Mouse (Mus musculus) ovary, postnatal 14 days (tissue): Measurements from ENCODE around the gene H2afy.

Experiments
- DNase-seq: peaks from one replicate; pipeline ENCODE4 v3.0.0; 2022; ENCODE audit warnings: low spot score

The H2afy gene

DNA sequence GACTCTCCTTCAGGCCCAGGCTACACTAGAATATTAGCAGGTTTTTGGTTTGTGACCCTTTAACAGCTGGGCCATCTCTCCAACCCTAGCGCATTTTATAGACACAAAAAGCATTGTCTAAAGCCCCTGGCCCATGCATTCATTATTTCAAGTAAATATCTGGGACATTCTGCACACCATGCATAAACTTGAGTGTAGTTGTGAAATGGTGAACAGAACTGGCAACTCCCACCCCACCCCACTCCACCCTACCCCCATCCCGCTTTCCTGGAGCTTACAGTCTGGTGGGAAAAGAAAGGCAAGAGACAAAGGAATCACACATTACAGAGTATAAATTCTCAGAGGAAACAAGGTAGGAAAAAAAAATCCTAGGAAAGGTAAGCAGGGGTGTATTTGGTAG lies at the start of gene H2afy:
TSS of gene H2afy (minus strand) at position 162 of the 400 bp plus-strand sequence.
- DNase-seq, result no peak

DNA sequence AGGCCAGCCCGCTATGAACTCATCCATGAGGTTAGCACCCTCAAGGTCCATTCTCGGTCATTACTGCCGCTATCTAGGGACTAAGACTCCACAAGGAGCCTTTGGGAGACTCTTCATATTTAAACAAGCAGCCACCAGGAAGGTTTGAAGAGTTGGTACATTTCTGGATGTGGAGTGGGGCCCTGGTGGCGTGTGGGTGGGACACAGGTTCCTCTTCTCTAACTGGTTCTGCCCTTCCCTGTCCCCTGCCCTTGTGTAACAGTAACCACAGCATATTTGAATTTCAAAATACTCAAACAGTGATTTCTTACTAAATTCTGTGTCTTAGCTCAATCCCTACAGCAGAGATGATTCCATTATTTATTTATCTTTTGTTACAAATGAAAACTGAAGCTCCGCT lies 47.5 kb upstream of the H2afy start:
- DNase-seq, result no peak

DNA sequence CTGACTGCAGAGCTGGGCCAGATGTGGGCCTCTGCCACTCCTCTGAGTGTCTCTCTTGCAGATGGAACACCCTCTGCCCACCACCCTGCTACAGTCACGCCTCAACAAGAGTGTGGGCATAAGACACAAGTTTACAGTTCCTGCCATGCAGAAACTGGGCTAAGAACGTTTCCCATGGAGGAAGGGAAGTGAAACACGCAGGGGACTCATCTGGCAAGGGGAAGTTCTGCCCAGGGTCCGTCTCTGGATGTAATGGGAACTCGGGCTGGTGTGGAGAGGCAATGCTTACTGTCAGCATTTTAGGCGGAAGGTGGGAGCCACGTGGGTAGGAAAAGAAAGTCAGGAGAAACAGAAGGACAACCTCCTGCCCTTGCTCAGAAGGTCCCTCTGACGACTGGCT lies 45.3 kb upstream of the H2afy start:
- DNase-seq, result no peak

DNA sequence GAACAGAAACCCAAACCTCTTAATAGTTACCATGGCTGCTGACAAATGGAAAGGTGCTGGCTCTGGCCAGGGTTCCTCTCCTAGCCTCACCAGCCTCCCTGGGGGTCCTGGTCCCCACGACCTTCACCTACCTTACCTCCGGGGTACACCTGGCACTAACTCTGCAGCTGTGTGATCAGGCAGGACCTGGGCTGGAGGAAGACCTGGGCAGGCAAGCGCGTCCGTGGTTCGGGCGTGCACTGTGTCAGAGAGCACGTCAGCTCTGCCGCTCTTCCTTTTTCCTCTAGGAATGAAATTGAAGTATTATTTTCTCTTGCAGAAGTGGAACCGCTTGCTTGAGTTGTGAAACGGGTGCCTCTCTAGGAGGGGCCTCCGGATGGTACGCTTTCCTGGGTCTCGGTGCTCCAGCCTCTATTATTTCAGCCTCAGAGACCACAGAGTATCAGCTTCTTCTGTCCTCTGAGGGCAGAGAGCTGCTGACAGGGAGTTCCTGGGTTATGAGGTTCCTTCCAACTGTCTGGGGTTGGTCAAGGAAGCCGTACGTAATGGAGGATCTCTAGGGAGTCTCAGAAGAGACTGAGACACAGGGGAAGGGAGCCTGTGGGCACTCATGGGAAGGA lies 42.4 kb upstream of the H2afy start, which contains the start of gene Tifab:
TSS of gene Tifab (minus strand) at position 470 of the 620 bp plus-strand sequence.
- no peak for DNase-seq

DNA sequence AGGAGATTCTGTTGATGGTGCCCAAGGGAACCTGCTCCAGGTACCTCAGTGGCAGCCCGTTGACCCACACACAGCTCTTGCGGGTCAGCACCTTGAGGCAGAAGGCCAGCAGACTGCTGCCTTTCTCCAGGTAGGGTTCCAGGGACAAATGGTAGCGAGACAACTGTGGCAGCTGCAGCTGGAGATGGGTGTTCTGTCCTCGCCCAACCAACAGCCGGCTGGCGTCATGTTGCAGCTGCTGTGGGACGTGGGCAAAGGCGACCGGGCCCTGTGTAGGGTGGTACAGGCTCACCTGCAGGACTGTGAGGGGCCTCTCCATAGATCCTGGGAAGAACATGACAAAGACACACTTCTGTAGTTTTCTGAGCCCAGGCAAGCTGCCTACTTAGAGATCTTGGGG lies 40.1 kb upstream of the H2afy start:
- no peak for DNase-seq

DNA sequence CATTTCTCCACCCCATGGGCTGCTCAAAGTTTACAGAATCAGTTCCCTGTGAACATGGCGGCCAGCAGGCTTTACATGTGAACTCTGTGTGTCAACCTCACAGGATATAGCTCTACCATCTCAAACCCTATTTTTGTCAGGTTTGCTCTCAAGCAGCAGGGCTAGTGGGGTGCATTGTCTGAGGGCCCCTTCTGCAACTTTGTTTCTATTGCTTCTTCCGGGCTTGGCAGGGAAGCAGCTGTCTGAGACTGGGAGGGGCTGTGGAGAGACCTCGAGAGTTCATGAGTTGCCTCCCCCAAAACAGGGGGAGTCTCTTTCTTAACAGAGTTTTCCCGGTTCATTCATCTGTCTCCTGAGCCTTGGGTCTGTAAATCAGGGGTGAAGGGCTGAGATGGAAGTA lies 39.7 kb upstream of the H2afy start:
- DNase-seq, result no peak

DNA sequence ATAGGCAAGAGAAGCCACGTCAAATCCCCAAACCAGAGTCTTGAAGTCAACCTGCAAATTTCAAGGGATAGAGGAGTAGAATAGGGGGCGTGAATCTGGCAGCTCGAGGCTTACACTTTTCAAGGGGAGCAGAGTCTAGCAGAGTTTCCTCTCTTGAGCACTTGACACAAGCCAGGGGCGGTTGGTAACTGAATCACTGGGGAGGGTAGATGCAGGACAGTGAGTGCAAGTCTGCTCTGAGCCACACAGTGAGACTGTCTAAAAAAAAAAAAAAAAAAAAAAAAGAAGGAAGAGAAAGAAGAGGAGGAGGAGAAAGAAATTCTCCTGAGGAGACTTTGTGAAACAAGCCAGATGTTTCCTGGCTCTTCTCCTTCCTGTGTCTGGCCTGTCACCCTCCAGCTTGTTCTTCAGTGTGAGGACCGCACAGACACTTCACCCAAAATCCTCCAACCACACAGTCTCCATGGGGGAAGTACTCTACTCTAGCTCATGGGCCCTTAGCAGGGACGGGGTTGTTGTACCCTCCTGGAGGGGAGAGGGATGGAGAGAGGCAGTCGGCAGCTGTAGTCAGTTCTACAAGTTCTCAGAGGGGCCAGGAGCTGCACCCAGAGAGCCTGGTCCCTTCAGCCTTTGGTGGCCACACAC lies 36.9 kb upstream of the H2afy start:
- DNase-seq, result no peak

DNA sequence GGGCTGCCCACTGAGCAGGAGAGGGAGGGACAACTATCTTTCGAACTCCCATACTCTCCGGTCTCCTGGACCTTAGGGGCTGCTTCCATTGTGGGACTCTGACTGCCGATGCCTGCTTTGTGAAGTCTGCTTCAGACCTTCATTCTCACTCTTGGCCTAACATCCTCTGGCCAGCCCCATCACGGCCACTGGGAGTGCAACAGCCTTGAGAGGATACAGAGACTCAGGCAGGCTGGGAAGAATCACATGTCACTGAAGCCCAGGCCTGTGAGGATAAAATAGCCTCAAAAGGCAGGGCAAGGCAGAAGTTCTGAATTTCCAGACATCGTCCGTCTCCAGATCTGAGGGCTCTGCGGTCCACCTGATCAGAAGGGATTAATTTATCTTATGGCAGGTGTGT lies 35.9 kb upstream of the H2afy start:
- no peak for DNase-seq

DNA sequence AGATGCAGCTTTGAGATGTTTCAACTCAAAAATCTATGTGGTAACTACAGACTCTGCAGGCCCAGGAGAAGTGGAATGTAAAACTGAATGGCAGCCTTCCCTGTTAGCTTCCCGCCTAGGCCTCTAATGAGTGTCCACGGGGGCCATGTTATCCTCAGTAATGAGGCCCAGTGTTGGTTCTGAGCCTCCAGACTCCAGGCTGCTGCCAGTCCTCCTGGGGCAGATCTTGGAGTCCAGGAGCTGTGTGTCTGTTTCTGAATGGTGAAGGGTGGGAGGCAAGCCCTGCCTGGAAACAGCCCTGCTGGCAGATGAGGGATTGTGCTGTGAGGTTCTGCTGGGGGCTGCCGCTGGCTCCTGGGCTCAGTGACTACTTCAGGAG lies 32.2 kb upstream of the H2afy start:
- DNase-seq, result no peak

DNA sequence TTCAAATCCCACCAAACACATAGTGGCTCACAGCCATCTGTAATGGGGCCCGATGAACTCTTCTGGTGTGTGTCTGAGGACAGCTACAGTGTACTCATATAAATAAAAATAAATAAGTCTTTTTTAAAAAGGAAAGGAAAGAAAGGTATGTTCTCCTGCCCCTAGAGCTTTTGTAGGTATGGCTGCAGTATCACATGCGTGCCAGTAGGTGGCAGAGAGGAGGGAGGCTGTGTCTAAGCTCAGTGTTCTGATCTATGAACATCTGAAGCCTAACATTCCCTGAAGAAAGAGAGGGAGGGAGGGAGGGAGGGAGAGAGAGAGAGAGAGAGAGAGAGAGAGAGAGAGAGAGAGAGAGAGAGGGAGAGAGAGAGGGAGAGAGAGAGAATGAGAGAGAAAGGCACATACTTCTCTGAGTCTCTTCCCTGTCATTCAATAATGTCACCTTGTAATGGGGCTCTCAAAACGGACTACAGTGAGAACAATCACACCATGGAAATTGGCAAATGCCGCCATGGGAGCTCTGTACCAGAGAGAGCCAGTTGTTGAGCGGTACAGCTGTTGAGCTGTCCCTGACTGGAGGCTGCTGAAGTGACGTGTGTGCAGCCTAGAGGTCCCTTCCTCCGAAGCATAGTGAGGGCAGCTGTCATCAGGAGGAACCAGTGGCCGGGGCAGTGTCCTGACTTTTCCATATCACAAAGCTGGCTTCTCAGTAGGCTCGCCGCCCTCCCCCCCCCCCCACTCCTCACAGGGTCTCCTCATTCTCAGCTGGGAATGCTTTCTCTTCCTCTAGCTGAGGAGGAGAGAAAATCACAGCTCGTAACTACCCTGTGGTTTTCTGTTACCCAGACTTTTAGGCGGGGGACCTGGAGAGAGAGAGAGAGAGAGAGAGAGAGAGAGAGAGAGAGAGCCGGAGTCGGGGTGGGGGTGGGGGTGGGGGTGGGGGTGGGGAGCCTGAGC lies 31.6 kb upstream of the H2afy start:
- no peak for DNase-seq

DNA sequence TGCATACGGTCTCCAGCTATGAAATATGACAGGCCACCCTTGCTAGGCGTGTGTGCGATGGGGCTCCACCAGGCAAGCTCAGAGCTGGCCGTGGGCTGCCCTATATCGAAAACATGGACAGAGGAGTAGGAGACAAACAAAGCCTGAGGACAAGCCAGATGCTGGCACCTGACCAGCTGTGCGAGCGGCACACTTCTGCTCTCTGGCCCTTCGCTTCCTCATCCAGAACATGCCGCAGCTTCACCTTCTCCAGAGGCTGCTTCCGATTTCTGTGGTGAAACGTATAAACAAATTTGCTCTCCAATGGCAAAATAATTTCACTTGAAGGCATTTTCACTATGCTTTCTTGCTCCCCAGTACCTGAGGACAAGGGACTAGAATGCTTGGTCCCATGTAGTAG lies 29.4 kb upstream of the H2afy start:
- DNase-seq, result no peak

DNA sequence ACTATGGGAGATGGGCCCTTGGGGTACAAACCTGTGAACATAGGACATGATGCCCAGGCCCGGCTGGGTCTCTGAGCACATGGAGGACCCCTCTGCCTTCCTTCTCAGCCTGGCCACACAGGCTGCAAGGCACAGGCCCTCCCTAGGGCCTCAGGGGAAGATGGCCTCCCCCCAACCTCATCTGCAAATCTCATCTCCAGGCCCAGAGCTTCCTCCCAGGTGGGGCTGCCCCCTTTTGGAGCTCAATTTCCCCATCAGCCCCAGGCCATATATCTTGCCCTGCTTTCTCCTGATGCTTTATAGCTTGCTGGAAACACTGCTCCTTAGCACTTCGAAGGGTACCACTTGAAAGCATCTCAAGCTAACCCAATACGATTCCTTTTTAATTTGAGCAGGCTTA lies 28.2 kb upstream of the H2afy start:
- DNase-seq, result no peak

DNA sequence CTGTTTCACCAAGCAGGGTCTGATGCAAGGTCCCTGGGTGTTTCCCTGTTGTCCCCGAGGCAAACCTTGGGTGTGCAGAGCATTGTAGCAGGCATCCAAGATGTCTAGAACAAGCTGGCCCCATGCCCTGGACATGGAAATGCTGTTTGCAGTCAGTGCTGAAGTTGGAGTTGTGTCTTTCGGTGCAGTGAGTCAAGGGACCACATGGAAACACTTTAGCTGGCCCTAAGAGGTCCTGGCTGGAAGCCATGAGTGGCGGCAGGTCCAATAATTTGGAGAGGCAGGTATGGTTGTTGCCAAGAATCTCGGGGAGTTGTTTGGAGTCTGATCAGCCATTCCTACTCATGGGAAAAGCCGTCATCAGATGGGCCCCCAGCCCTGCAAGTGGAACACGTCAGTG lies 27.6 kb upstream of the H2afy start:
- no peak for DNase-seq

DNA sequence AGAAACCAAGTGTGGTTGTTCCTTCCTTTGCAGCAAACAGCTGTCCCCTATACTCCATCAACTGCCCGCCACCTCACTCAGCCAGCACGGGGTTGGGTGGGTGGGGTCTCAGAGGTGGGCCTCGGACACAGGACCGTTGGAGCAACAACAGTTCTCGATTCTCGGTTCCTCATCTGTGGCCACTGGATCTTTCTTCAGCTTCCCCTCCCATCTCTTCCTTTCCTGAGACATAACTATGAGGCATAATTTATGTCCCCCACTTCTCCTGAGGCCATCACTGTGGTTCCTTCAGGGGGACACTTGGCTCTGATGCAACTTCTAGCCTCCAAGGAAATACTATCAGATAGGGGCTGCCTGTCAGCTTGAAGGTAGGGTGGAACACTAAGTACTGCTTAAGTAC lies 26.7 kb upstream of the H2afy start:
- no peak for DNase-seq

DNA sequence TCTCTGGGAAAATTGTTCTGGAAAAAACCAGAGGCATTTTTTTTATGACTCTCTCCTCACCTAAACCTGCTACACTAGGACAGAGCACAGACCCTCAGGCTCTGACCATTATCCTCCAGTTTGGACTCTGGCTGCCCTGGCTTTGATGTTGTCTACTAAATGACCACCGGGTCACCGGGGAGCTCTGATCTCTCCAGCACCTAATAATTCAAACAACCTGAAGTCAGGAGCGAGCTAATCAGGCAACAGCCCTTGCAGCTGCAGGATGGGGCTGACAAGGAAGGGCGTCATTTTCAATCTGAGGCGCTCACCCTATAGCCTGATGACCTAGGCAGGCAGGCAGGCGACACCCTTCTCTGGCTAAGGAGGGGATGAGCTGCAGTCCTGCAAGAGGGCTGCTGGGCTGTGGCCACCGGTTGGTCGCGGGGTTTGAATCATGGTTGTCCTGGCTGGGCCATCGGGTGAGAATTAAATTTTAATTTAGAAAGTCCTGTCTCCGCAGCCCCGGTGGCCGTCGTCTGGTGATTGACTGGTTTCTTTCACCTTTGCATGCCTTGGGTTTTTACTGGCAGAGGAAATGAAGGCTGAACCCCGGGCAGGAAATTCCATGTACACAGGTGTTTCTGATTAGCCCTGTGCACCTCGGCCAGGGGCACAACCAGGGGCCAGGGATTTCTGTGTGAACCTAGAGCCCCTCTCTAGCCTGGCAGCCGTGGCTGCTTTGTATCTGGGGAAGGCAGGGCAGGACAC lies 23.6 kb upstream of the H2afy start:
- no peak for DNase-seq

DNA sequence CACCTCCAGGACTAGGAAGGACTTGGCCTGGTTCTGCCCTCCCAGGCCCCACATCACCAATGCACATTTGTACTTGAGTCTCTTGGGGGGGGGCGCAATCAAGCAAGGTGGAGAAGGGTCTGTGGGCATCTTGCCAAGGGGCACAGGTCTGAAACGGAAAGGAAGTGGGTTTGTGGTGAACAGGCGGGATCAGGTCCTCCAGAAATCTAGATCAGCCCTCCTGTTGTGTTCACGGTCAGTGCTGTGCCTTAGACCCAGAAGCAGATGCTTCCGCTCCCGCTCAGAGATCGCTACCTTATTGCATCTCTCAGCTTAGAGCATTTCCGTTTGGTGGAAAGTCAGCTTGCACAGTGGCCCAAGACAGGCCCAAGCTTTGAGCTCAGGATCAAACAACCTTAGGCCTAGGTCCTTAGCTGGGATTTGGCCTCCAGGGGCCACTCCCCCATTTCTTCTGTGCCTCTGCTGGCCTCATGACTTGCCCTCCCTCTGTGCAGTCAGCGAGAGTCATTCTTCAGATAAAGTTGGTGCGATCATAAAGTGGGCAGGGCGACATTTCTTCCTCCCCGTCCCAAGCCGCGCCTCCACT lies 22.9 kb upstream of the H2afy start:
- DNase-seq, result no peak

DNA sequence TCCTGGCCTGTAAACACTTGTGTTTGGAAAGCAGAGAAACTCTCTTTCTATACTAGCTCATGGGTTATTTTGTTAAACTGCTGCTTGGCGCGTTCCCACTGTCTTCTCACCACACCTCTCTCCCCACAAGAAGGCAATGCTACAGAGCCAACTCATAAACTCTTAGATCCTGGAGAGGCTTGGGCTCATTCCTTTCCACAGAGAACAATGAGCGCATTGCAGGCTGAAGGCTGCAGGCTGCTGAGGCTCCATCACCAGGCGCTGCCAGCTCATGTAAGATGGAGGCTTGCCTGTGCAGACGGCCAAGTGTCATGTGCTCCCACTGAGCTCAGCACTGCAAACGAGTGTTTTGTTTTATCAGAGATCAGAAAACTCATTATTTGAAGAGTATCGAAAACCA lies 19.5 kb upstream of the H2afy start:
- no peak for DNase-seq

DNA sequence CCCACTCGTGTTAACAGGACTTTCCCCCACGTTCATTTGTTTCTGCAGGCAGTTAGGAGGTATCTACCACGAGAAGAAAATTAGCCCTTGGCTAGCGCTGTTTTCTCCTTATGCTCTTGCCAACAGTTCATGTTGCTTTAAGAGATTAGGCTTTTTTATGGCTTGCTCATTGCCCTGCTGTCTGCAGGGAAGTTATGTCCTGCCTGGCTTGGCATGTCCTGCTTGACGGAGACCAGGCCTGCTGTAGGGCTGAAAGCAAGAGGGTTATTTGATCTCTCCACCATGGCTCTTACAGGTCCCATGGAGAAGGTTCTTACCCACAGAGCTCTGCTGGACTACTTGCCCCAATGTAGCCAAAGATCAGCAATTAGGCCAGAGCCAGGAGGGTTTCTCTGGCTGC lies 18.9 kb upstream of the H2afy start:
- no peak for DNase-seq

DNA sequence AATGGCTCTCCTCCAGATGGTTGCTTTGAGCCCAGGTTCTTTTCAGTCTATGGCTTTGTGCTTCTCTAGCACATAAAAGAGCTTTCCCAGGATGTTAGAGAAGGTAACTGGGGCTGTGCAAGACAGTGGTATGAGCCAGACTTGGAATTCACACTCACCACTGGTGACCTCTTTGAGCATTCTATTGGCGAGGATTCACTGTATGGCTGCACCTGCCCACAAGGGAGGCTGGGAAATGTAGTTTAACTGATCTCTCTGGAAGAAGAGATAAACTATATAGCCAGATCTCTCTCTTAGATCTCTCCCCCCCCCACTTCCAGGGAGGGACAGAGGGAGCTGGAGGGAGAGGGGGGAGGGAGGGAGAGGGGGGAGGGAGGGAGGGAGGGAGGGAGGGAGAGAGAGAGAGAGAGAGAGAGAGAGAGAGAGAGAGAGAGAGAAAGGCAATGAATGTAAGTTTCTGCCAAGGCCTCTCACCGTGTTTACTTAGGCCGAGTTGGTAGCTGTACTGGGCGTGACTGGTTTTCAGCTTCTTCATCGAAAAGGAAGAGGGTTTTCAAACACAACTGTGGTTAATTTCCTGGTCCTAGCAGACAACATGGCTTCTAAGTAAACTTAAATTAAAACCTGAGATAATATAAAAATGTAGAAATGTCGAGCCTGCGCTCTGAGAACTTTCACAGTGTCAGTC lies 16.8 kb upstream of the H2afy start:
- DNase-seq, result no peak

DNA sequence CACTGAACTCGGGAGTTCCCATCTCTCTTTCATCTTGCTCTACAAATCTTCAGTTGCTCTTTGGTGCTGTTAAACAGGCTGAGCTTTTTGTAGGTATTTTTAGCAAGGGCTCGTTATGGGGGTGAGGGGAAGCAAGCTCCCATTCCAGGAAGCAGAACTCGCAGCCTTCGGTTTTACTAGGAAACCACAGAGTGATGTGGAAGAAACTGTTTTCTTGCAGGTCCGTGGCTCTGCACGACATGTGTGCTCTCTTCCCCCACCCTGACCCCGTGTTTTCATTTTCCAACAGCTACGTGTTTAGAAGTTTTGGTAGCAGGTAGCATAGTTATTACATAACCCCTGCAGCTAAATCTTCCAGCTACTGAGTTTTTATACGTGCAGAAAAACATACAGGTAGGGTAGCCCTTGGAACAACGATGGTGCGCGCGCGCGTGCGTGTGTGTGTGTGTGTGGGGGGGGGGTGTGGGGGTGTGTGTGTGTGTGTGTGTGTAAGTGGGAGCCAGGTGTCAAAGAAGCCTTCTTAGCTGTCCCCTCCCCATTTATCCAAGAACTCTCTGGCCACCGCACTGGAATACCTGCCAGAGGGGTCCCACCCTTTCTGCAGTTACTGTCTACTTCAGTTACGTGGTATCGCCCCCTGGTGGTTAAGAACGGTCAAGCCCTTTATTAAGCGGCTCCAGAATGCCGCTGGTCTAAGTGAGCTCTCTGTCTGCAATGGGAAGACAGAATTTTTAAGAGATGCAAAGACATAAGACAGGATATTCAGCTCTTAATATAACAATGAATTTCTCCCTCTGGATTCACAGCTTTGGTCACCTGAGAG lies 15.5 kb upstream of the H2afy start:
- peak; percentile 66 for DNase-seq

DNA sequence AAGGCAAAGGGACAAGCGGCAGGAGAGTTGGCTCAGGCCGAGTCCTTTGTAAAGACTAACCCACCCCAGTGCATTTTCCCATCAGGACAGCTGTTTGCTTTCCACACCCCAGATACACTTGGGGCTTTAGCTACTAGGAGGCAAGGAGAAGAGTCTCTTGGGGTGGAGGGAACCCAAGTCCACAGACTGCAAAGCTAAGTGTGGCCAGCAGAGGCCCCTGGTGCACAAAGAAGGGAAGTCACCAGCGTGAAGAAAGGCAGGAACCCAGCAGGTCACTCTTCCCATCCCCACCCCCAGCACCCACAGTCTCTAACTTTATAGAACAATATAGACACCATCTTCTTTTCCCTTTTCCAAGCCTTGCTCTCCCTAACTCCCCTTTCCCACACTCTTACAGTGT lies 9.4 kb upstream of the H2afy start:
- no peak for DNase-seq
